Mouse (Mus musculus): ENCODE data around the gene Fermt1.

DNA sequence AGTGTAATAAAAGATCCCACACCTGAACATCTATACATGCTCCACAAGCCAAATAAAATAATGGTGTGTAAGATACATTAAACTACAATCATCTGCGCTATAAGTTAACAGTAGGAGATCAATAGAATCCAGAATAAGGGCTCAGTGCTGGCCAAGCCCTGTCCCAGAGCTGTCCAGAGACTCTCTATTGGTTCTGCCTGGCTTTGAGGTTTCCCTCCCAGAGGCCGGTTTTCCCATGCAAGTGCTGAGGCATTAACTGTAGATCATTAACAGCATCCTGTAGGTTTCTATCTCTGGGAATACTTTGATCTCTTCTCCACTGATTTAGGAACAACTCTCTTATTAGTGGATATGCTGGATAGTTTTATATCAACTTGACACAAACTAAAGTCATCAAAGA, 16.7 kb downstream of the Fermt1 start:
- TF ChIP-seq CTCF (IDR thresholded peaks at IDR 0.05; ENCODE audit: borderline replicate concordance, extremely low read depth, insufficient read depth, insufficient read length) = no peak
- TF ChIP-seq POLR2A (IDR thresholded peaks at IDR 0.05; ENCODE audit: borderline replicate concordance, extremely low read depth, insufficient read depth, insufficient read length, poor library complexity, severe bottlenecking) = no peak

Measured in brain, embryonic 14.5 days (tissue).